Mouse (Mus musculus) inflammation-experienced regulatory T-cells, adult 6 months (primary cell): ENCODE measurements around the gene Plcb4. TPM values are rescaled to one million over a fixed set of nuclear protein-coding genes. Genes with fewer than 3 reads are reported as not detected.

ENCODE experiments used
- ATAC-seq: one replicate; pipeline ENCODE4 v1.8.0; 2017
- polyA plus RNA-seq, 3 experiments: library from polyadenylated mRNA; unstranded; fragments of 100-300 nt; shearing (Covaris generic); gene quantifications; one replicate each; pipeline ENCODE4 v1.2.1; 2017

Plcb4 gene
- polyA plus RNA-seq, 3 experiments from 2014 or later, result 22.0 to 31.2 (median 26.3) TPM

DNA sequence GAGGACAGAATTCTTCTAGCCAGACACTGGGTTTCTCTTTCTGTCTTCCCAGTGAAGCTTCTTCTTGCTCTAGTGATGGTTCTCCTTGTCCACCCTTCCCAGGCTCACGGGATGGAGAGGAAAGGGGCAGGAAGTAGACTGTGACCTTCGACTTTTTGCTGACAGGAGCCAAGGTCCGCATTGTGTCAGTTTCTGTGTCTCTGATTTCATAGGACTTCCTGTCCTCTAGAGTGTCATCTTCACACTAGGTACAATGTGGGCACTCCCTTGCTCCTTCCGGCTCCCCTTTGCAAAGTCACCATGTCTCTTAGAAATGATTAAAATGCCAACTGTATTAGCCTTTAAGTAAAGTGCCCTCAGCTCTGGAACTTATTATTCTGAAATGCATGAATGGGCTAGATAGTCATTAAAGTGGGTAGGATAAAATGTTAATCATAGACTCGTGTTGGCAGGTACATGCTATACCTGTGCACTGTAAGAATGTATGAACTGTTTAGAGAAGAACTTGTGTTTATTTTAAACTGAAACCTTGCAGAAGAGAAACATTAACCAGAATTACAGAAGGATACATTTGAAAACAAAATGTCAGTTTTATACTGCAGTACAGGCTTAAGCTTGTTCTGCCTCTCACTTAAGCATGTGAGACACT, 152.8 kb downstream of the Plcb4 start:
- ATAC-seq, result no peak

DNA sequence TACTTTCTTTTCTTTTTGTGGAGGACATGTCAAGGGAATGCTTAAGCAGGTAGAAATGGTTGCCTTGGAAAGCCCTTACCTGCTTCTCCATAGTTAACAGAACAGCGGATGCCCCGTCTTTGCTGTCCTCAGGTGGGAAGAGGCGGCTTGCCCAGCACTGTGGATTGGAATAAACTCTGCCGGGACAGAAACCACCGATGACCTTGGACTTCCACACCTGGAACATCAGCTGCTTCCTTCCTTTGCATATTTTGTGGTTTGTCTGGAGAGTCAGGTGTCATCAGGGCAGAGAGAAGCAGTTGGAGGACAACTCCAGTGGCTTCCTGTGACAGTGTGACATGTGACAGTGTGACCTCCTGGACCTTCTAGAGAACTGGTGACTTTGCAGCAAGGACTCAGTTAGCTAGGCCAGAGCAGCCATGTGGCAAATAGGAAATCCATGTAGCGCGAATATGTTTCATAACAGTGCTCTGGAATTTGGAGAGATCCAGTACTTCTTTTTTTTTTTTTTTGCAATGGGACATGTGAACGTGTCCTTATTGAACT, 154.0 kb downstream of the Plcb4 start:
- ATAC-seq, result no peak

DNA sequence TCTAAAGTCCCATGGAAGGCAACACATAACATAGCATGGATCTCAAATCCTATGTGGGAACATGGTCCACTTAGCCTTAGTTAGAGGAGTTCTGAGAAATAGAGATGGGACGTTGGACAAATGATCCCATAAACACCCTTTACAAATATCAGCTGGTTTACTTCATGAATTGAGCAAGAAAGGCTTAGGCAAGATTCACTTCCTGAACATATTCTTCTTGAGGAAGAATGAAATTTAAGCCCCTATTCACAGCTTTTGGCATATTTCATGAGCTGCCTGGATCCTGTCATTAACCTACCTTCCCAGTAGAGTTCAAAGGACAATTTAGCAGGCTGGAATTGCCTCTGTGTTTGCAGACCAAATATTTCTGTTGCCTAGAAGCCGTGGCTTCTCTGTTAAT, 161.9 kb downstream of the Plcb4 start:
- ATAC-seq, result no peak

DNA sequence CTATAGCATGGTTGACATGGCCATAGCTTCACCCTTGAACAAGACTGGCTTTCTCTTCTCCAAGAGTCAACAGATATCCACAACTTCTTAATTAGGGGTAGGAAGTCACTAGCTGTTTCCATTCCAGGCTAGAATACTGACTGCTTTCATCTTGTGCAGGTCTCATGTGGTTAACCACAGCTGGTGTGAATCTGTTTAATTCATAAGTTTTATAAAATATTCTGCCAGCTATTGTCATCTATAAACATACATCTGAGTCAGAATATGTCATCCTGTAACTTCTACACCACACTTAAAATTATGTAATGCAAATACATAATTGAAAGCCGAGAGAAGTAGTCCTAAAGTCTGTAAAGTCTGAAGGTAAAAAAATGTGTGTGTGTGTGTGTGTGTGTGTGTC, 164.9 kb downstream of the Plcb4 start:
- ATAC-seq, result peak; percentile 82

DNA sequence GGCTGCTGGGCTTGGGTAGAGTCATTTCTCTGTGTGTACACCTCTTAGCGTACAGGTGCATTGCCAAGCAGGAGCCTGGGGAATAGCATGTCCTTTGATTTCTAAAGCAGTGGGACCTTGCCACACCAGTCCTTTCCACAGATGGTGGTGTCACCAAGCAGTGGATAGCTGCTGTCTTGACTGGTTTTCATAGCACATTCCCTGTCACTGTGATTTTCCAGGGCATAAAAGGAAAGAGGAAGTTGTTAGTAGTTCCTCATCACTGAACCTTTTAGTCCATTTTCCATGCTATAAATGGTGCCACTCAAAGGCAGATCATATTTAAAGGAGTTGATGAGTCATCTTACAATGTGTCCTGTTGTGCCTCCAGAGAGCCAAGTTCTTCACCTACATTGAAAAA, 165.9 kb downstream of the Plcb4 start:
- ATAC-seq, result no peak

DNA sequence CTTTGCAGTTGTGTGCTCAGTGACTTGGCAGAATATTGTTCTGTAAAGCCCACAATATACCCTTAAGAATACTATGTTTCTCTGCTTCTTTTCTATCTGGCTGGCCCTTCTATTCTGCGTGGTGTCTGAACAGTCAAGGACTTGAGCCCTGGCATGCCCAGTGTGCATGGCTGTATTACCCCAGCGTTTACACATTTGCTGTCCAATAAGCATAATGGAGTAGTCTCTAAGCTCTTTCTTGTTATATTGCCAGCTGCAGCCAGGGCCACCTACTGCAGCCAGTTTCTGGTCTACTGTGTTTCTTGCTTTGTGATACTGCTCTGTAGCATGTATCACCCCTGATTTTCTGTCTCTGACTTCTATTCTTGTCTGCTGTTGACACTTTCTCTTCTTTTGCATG, 166.8 kb downstream of the Plcb4 start:
- ATAC-seq, result no peak

DNA sequence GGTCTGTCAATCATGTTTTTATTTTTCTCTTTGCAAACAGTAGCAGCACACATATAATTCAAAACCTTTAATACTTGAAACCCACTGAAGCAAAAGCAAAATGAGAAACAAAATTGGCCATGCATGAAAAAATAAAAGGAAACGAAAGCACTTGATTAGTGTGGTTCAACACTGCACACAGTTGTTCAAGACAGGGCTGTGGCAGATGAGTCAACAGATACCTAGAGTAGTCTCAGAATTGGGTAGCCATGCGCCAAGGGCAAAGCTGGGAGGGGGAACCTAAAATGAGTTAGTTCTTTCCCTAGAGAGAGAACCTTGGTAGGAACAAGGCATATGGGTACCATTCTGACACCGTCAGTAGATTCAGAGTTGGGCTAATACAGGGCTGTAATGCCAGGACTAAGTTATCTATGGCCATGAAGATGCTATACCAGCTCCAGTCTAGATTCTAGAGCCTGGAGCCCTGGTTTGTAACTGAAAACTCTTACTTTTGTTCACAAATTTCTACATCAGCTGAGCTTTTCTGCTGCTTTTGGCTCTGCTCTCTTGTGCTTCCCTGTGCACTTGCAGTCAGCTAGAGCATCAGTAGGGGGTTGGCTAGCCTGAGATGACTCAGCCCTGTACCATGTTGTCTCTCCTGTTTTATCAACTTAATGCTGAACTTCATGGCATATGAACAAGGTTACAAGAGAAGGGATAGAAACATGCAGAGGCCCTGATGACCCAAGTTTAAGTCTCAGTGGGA, 168.0 kb downstream of the Plcb4 start:
- ATAC-seq, result no peak

DNA sequence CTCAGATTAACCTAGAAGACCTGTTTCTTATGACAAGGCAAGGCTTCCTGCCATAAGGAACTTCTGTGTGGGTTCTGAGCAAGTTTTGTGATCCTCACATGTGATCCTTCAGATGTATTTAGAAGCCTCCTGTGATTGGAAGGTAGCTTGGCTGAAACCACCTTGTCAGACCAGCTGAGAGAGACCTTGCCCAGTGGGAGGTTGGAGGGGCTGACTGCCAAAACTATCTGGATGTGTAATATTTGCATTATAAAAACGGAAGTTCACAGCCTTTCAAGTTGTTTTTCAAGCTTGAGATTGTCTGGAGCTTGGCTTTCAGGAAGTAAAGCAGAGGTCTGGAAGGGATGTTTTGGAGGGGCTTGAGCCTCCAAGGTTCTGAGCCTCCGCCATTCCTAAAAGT, 169.6 kb downstream of the Plcb4 start:
- ATAC-seq, result no peak

DNA sequence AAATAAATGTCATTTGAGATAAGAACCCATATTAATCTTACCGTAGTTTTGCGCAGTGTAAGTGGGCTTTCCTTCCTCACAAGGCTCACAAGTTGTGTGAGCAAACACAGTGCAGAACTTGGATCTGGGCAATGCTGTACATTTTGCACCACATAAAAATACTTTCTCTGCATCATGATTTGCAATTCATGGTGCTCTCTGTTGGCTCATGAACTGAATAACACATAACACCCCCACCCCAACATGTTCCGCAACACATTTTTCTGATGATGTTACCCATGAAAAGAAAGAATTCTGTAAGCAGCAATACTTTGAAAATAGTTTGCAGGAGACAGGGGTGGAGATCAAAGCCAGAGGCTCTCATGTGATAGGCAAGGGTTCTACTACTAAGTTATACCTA, 174.9 kb downstream of the Plcb4 start:
- ATAC-seq, result no peak

DNA sequence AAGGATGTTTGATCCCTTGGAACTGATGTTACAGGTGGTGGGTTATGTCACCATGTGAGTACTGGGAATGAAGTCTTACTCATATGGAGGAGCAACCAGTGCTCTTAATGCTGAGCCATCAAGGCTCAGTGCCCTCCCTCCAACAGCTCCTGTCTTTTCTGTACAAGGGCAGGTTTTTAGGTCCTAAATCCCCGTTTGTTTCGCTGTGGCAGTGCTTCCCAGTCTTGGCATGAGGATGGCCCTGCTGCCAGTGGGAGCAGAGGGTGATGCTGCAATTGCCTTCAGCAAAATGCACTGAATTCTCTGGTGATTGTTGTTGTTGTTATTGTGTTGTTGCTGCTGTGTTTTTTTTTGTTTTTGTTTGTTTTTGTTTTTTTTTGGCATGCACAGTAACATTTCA, 175.6 kb downstream of the Plcb4 start:
- no peak for ATAC-seq

DNA sequence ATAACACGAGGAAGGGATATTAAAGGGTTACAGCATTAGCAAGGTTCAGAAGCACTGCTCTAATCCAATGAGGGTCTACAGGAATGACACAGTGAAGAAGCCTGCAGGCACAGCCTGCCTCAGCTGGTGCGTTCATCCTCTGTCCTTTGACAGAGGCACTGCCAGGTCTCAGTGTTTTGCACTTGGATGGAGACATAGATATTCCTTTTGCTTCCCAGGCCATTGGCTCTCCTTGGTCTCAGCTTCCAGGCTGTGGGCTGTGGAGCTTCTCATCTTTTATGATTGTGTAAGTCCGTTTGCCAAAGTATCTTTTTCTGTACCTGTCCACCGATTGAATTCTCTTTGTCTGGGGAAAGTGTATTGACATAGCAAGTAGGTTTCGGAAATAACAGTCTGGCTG, 177.1 kb downstream of the Plcb4 start:
- no peak for ATAC-seq

DNA sequence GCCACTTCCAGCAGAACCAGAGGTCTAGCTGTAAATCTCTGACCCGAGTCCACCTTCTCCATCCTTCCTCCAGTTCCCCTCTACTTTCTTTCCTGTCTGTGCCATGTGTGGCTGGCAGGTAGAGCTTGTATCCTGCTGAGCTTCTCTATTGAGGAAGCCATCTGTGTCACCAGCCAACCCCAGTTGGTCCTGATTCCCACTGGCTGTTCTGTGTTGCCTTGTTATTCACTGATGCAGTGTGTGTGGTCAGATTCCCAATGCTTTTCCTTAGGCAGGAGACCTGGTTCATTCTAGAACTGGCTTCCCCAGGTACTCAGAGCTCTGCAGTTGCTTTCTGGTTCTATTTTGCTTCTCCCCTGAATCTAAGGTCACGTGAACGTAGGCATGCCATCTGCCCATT, 177.6 kb downstream of the Plcb4 start:
- ATAC-seq, result no peak

DNA sequence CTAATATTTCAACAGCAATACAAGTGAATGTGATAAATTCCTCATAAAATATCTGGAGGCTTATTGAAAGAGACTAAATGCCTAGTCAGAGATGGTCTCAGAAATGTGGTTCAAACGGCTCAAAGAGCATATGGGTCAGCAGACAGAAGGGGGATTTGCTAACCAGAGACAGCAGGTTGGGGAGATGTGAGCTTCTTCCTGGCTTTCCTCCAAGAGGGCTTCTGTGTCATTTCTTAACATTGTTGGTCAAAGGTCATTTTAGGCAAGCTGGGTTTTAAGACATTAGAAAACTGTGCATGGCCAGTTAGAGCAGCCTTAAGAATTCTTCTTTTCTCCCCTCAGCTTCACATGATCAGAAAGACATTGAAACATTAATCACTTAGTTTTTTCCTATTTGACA, 178.9 kb downstream of the Plcb4 start:
- ATAC-seq, result no peak

DNA sequence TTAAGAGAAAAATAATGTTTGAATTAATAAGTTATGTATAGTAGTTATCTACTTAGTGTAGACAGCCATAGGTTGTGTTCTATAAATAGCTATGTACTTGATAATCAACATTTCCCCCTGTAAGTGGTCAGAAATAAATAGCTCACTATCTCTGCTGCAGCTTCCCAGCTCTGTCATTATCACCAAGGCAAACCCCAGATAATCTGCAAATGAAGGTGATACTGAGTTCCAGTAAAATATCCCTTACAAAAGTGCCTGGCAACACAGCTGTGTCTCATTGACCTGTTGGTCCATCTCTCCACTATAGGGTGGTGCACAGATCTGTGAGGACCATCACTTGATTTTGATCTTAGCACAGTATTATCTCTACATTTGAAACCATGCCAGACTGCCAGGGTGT, 179.3 kb downstream of the Plcb4 start:
- no peak for ATAC-seq

DNA sequence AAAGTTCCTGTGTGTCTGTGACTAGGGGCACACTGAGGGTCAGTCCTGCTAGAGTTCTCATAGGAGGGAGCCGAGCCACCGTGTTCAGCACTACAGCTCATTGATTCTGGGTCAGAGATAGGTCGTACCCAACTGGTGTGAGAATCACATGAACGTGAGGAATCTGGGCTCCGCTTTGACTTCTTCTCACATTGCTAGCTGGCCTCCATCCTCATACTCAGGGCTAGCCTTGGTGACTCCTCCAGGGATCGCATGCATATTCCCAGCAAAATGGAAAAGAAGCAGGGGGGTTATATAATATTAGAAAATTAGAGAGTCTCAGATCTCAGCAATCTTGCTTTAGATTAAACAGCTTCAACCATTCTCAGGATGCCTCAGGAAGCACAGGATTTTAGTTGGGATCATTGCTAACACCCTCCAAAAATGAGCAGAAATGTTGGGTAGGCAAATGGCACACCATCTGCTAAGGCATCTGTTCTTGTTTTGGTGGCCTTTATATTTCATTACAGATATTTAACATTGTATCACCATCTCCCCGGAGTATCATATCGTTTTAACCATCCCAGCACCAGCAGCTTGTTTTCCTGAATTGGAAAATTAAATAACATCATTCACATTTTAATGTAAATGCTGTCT, 180.0 kb downstream of the Plcb4 start:
- ATAC-seq, result no peak

DNA sequence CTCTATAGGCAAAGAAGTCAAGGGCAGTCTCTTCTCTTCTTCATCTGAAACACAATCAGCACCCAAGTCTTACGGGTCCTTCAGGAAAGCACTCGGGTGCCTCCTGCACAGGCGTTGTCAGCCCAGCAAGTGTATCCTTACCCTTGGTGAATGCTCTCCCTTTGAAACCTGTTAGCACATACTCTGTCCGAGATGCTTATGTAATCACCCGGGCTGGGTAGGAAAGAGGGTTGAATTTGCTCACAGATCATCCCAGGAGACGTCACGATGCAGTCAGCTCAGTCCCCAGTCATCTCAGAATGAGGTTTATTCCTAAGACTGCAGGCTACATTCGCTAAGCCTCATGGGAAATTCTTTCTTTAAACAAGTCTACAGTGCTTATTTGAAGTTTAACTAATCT, 184.9 kb downstream of the Plcb4 start:
- ATAC-seq, result no peak

DNA sequence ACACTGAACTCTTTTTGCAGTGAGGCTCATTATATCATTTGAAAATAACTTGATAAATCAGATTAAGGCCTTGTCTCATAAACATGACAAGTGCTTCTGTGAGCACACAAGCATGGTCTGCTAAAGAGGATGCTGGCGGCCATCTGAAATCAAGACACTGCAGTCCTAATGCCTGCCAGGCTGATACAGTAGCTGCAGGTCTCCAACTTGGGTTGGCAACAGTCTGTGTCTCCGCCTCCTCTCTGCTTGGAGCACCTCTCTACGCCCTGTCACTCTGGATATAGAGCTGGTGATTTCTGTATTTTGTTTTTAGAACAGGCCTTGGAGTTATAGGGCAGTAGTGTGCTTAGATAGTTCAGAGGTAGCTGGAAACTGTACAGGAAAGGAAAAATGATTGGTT, 188.1 kb downstream of the Plcb4 start:
- ATAC-seq, result no peak

DNA sequence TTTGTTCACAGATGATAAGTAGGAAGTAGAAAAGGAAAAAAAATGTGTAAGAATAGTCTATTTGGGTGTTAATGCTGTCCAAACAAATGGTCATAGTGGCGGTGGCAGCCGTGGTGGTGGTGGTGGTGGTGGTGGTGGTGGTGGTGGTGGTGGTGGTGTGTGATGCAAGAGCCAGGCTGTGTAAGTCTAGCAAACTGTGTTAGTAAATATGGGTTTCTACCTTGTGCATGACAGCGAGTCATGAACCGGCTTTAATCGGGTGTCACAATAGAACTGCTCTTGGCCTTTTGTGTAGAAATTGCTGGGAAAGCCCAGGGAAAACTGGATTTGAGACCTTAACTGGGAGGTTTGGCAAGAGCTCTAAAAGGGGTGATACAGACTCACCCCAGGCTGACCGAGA, 188.9 kb downstream of the Plcb4 start:
- ATAC-seq, result no peak

DNA sequence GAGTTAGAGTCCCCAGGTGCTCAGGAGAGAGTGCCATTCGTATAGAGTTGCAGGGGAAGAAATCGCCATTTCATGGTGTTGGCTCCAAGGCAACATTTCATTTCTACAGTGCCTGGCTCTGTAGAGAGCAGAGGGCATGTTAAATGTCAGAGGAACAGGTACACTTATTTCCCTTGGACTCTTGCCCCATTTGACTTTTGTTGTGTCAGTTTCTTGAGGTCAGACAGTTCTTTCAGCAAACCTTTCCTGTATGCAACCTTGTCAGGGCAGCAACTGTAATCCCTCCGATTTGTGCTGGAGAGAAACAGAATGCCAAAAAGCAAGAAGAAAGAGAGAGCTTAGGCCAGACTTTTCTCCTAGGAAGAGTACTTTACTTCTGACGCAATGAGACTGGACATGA, 189.4 kb downstream of the Plcb4 start:
- ATAC-seq, result no peak

DNA sequence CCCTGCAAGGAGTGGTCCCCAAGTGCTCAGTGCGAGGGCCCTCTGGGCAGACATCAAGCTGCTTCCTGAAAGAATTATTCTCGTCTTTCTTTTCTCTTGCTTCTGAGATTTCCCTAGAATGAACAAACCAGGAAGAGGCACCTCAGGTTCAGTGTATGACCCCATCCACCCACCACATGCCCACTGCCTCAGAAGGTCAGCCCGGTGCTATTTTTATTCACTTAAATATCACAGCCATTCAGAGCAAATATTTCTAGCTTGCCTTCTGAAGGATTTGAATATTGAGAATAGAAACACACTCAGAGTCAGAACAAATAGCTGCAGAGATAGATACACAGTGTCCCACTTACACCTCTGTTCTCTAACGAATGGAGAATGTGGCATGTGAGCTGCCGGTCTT, 193.2 kb downstream of the Plcb4 start:
- no peak for ATAC-seq

DNA sequence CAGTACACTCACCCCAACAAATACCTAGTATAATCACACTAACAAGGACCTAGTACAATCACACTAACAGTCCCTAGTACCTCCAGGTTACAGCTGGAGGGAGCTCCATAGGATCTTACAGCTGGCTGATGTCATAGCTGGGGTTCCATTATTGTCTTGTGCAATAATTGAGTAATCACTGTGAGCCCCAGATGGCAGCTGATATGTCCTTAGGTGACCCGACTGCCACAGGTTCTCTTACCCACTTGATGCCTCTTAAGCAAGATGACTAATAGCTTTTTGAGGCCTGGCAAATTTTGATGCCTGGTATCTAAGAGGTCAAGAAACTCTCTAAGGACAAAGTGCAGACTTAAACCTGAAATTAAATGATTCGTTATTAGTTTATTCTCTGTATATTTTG, 194.3 kb downstream of the Plcb4 start:
- ATAC-seq, result no peak

DNA sequence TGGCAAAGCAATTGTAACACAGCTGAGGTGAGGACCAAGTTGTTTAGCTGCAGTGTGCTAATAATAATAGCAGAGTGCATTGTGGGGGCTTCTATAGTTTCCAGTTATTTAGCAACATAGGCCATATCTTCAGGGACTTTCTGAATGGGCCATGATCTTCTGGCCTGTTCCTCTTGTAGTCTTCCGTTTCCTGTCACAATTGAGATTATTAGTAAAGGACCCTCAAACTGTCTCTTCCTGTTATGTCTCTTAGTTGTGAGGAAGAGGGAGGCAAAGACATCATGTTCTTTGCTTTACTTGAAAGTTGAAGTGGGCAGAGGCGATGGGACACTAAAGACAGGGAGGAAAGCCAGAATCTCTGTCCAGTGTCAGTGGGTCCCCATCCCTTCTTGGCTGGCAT, 195.2 kb downstream of the Plcb4 start:
- ATAC-seq, result no peak

DNA sequence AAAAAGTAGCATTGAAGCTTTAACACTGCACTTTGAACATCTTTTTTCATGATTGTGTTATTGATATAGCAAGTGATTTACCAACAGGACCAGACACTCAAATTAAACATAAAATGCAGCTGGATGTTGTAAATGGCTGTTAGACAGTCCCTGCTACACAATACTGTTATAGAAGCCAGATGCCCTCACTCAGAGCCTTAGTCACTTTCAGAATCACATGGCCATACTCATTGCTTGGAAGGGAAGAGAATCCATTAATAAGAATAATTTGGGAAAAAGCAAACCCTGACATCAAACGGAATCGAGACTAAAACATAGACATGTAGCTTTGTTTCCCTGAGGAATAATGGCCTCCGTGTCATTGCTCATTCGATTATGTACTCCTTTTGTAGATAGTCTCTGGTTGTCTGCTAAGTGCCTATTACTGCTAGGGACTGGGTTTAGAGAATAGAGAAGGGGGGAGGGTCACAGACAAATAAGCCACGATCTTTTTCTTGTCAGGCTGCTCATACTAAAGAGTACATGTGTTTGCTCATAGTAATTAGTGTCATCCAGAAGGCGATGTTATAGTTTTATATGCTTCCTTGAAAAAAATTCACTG, 197.2 kb downstream of the Plcb4 start:
- no peak for ATAC-seq

DNA sequence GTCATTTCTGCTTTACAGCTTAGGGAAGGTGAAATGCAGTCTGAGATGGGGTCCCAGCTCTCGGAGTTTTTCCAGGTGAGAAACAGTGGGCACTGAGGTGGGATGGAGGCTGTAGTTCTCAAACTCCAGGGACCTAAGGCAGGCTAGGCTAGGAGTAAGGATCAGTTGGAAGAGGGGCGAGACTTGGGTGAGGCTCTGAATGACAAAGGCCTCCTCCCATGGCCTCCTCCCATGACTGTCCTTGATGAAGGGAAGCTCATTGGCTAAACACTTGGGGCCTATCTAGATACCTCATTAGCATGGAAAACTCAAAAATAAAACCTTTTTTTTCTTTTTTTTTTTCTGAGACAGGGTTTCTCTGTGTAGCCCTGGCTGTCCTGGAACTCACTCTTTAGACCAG, 198.0 kb downstream of the Plcb4 start:
- ATAC-seq, result no peak
